Mouse (Mus musculus) MN1 (cell line): Measurements from ENCODE around the gene Rem2.
A peak's percentile ranks its signal among the peaks of the same experiment; 100 is the strongest.

ENCODE experiments used
- DNase-seq: peaks from one replicate; pipeline ENCODE4 v3.0.0-alpha.2; 2016; ENCODE audit warnings: low spot score

Gene Rem2

GRCm38 (mm10) chr14:54475941-54476844 is at the start of gene Rem2:
Rem2 (plus strand) TSS chr14:54476100.
- DNase-seq: peak; percentile 77

GRCm38 (mm10) chr14:54426689-54427398 is 49.1 kb upstream of the Rem2 start, which contains the start of gene Mrpl52:
Mrpl52 (plus strand) TSS chr14:54426909.
- peak; percentile 92 for DNase-seq

GRCm38 (mm10) chr14:54427696-54428095 is 48.2 kb upstream of the Rem2 start:
- DNase-seq: no peak

- no peak for DNase-seq
These were observed 47.5 kb upstream of the Rem2 start for GRCm38 (mm10) chr14:54428421-54428820.

- DNase-seq: no peak
These were observed 46.4 kb upstream of the Rem2 start for GRCm38 (mm10) chr14:54429332-54430093.

DNA sequence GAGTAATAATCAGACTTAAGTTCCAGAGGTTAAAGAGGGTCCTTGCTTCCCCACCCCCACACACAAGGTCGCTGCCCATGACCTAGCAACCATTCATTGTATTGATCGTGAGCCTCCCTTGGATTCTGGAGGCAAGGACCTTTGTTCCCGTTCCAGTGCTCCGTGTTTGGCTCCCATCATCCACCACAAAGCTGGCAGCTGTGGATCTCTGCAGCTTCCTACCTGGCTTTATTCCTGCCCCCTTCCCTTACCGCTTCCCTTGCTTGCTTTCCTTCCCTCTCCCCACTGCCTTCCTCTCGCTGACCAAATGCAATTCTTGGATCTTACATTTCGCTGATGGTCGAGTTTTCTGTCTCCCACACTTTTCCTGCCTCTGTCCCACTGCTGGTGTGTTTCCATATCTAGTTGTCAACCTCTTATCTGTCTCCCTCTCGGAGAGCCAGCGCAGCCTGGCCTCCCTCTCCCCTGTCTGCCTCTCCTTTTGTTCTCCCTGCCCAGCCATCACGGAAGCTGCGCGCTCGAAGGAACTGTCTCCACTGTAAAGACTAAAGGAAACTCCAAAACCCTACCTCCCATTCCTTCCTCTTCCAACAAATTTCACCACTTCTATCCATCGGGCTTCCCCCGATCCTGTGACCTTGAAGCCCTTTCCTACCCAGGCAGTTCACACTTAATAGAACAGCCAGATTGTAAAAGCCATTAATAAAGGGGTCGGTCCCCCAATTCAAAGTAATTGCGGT is 45.3 kb upstream of the Rem2 start:
- DNase-seq: no peak

- peak; percentile 58 for DNase-seq
These were observed 44.4 kb upstream of the Rem2 start, which contains the start of gene Mmp14 for GRCm38 (mm10) chr14:54431334-54432077. Mmp14 (plus strand) TSS chr14:54431612.

- DNase-seq: no peak
These were observed 43.6 kb upstream of the Rem2 start for GRCm38 (mm10) chr14:54432078-54432836.

DNA sequence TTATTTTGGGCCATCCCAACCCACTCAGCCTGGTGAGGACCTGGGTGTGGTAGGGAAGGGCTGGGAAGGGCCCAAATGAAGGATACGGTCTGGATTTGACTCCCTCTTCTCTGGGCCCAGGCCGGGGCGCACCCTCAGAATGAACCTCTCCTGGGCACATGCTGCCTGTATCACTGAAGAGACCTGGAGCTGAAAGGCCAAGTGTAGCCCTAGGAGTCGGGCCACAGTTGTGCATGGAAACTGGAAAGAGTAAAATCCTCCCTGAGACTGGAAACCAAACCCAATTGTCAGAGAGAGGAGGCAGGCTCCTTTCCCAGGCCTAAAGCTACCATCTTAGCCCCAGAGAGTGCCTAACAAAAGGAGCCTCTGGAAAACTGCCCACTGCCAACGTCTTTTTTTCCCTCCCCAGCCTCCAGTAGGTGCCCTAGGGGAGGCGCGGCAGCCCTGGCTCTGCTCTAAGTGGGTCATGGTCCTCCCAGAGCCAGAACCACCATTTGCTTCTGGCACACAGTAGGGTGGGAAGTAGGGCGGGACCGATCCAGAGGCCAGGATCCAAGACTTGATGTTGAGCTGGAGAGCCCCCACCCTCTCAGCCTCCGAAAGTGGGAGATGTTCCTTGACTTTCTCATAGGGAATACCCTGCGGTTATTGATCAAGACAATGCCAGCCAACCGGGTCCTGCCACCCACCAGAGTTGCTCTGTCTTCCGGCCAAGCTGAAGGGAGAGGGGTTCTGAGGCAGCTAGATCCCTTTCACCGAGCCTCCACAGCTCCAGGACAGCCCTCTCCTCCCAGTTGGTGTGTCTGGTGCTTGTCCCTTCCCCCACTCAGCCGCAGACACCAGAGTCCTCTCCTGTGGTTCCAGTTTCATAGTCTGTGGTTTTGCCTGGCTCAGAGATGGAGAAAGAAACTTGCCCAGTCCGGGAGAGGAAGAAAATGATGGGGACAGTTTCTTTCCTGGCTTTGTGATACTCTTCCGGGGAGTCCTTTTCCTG is 42.8 kb upstream of the Rem2 start:
- no peak for DNase-seq

- no peak for DNase-seq
These were observed 41.9 kb upstream of the Rem2 start for GRCm38 (mm10) chr14:54433941-54434531.

- no peak for DNase-seq
These were observed 40.5 kb upstream of the Rem2 start for GRCm38 (mm10) chr14:54435194-54435918.

GRCm38 (mm10) chr14:54439155-54439554 is 36.7 kb upstream of the Rem2 start:
- DNase-seq: no peak

GRCm38 (mm10) chr14:54439610-54440009 is 36.3 kb upstream of the Rem2 start:
- no peak for DNase-seq

- no peak for DNase-seq
These were observed 35.4 kb upstream of the Rem2 start for GRCm38 (mm10) chr14:54440538-54440937.

- no peak for DNase-seq
These were observed 34.5 kb upstream of the Rem2 start for GRCm38 (mm10) chr14:54441365-54441764.

DNA sequence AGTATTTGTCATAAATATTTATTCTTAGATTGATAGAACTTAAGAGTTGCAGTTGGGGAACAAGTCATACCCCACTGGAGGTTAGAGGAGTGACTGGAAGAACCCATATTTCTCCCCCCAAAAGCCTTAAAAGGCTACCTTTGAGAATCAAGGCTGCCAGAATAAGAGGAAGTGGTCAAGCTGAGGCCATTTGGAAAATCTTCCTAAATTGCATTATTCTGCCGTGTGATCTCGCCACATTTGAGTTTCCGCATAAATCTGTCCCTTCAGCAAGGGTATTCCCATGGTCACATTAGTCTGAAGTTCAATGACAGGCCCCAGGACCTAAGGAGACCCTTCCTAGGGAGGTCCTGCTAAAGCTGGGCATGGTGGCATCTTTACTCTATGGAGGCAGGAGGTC is 33.4 kb upstream of the Rem2 start:
- DNase-seq: no peak

DNA sequence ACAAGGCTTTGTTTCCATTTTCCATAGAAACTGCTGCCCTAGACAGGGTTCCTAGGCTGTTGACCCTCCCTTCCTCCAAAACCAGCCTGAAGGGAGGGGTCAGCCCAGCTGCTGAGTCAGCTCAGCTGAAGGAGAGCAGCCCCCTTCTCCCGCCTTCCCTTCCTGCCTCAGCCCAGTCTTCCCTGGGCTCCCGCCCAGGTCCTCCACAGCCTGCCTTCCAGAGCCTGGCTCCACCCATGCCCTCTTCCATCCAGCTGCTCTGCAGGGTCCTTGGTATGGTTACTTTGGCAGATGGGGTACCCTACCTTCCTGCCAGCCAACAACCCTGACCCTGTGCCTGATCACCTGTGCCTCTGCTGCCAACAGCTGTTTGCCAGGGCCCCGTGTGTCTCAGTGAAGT is 32.7 kb upstream of the Rem2 start:
- DNase-seq: no peak
